Mouse (Mus musculus): Measurements from ENCODE around the gene A530084C06Rik.

Gene A530084C06Rik

DNA sequence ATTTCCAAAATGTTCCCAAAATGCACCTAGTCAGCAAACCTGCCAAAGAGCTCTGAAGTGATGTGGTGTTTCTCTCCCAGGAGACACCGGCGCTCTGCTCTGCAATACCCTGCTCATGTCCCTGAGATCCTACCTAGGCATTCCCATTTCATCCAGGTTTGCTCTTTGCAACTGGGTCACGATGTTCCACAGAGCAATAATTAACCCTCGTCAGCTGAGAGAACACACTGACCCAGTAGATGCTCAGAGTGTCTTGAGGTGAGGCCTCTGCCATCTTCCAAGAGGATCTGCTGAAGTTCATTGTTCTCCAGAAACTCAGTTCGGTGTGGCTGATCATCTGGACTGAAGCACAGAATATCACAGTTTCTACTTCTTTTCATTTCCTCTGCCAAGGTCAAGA lies 16.1 kb downstream of the A530084C06Rik start:
- no peak for DNase-seq (ENCODE audit: low read depth)

GRCm38 (mm10) chr13:31534726-31535125 lies 24.4 kb downstream of the A530084C06Rik start:
- DNase-seq (ENCODE audit: low read depth): no peak

DNA sequence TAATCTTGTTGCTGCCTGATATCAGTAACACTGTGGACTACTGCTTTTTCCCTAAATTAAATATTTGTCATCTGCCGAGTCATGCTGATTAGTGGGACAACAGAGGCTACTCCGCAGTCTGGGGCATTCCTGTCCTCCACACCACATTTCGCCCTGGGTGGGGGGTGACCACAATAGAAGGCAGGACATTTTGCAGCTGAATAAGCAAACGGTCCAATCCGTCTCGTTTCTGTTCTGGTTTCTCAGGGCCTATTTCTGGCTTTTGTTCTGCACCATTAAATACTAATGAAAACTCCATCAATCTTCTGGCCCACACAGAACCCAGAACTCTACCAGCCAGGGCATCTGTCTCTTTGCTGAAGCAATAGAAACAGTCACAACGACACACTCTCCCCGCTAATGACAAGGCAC lies 27.5 kb downstream of the A530084C06Rik start:
- no peak for DNase-seq (ENCODE audit: low read depth)

- no peak for DNase-seq (ENCODE audit: low read depth)
Measured at GRCm38 (mm10) chr13:31531186-31531585, 27.9 kb downstream of the A530084C06Rik start.

GRCm38 (mm10) chr13:31524976-31525375 lies 34.2 kb downstream of the A530084C06Rik start:
- DNase-seq (ENCODE audit: low read depth): no peak

DNA sequence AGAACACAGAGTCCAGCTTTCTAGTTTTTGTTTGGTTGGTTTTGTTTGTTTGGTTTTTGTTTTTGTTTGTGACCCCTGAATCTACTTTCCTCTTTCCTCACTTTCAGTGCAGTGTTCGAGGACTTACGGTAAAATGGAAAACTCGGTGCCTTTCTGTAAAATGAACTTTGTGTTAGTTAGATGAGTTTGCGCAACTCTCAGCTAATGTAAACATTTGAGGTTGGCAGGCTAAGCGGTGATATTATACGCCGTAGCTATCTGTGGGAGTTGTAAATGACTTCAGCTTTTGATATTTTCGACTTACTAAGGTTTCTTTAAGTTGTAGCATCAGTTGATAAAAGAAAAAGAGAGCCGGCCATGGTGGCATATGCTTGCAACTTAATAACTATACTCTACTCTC lies 40.2 kb downstream of the A530084C06Rik start:
- no peak for DNase-seq (ENCODE audit: low read depth)

DNA sequence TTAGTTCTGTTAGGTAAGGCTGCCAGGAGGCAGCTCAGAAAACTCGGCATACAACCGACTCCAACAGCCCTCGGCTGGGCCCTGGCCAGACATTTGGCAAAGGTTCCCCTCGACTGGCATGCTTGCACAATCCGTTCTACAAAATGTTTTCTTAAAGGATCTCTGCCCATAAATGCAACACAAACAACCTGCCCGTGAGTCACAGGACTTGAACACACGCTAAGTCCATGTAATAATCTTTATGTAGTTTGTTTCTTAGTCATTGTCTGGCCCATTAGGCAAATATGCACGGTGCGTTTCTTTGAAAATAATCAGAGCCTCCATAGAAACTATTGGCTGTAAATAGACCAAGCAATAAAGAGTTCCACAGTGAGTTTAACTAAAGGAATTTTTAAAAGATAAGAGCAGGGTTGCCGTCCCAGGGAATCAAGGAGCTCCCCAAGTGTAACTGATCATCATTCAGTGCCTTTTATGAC lies 40.7 kb downstream of the A530084C06Rik start:
- DNase-seq (ENCODE audit: low read depth): no peak

- no peak for DNase-seq (ENCODE audit: low read depth)
Measured at GRCm38 (mm10) chr13:31515261-31515660, 43.9 kb downstream of the A530084C06Rik start.

GRCm38 (mm10) chr13:31506494-31507167 lies 52.5 kb downstream of the A530084C06Rik start:
- no peak for DNase-seq (ENCODE audit: low read depth)
